Mouse (Mus musculus) heart, adult 2 months (tissue): ENCODE data around the gene Ccdc167.

Source experiments
- CTCF ChIP-seq: fragments of 200-600 bp; IDR thresholded peaks from 2 replicates; pipeline ENCODE4 v1.8.1; 2022; ENCODE audit warnings: antibody characterized with exemption, mild to moderate bottlenecking, moderate library complexity
- POLR2A ChIP-seq: fragments of 200-500 bp; IDR thresholded peaks from 2 replicates; pipeline ENCODE4 v1.6.1; 2011; ENCODE audit warnings: mild to moderate bottlenecking, low read depth, low read length, control low read depth; ENCODE audit not compliant: insufficient read depth

DNA sequence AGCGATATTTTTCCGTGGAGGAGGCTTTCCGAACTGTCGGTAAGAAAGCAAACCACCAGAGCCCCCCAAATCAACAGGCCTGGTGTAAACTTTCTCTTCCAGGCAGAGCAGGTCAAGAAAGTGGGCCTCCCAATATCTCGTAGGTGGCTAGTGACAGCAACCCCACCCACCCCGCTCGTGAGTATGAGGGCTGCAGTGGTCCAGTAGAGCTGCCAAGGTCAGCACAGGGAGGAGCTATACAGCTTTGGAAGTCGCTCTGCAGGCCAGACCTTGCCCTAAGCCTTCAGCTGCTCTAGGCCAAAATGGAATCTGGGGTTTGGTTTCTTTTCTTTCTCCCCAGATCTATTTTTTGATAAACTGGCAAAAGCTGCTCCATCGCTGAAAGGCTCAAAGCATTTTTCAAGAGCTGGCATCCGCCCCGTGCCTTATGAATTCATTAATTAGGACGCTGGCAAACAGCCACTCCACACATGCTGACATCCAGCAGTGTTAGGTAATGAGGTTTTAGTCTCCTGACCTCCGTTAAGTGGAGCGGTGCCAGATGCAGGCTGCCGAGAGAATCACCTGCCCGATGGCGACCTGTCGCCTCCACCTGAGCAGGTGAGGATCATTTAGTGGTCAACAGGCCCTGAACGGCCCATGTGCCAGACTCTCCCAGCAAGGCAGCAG, 5.6 kb downstream of the Ccdc167 start:
- TF ChIP-seq POLR2A (no peak), CTCF (no peak)
